Mouse (Mus musculus): ENCODE results near the gene Gm8237.
"Not testable (repeated sequence)": the region's sequence is repeated elsewhere in the genome, so short reads cannot be mapped to it uniquely, and the experiment has no call there.

DNA sequence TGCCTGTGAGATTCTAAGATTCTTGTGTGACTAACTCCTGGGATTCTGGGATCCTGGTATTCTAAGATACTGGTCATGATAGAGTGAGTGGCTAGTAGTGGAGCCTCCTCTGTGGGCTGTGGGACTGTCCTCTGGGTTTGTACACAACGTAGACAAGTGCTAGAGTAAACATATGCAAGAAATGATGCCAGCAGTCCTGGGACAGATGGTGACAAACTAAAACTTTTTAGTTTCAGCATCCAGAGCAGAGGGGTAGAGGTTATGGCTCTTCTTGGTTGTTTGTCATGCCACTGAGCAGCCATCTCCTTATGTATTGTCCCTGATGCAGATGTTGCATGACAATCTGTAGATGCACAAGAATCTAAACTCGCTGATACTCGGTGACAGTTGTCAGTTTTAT, 24.3 kb downstream of the Gm8237 start:
- not testable (repeated sequence) for TF ChIP-seq CTCF (IDR thresholded peaks at IDR 0.05; ENCODE audit: control insufficient read depth, insufficient read depth, insufficient replicate concordance, low read depth, low read length); POLR2A (IDR thresholded peaks at IDR 0.05; ENCODE audit: control insufficient read depth, low read depth, low read length)

All from testis, adult 2 months (tissue).